Mouse (Mus musculus) CD4-positive, CD25-positive, alpha-beta regulatory T cell, adult 9 weeks (primary cell): ENCODE data around the gene Esp34. TPM values are rescaled to one million over a fixed set of nuclear protein-coding genes. Genes with fewer than 3 reads are reported as not detected.

Source experiments
- polyA plus RNA-seq: library from polyadenylated mRNA; unstranded; fragments of 100-300 nt; shearing (Covaris generic); gene quantifications from one replicate; pipeline ENCODE4 v1.2.1, GENCODE M21; 2017

Esp34 gene
- not detected for polyA plus RNA-seq

GRCm38 (mm10) chr17:38553892-38554291 is at the start of gene Esp34:
Esp34 (plus strand) TSS chr17:38554192.

Other genes with a start within 250 kb of the Esp34 start
- gene Olfr137, start 246.6 kb upstream of the Esp34 start, polyA plus RNA-seq = not detected
- gene Olfr136, start 224.4 kb upstream of the Esp34 start, polyA plus RNA-seq = not detected
- gene Esp36, start 134.0 kb upstream of the Esp34 start, polyA plus RNA-seq = not detected
- not detected for gene Esp31, start 85.3 kb downstream of the Esp34 start, polyA plus RNA-seq